Mouse (Mus musculus) spleen, adult 2 months (tissue): ENCODE measurements around the gene Il10.

Experiments used
- CTCF ChIP-seq: fragments of 200-500 bp; IDR thresholded peaks from 2 replicates; pipeline ENCODE4 v1.5.1; 2011; ENCODE audit warnings: mild to moderate bottlenecking, inconsistent platforms; ENCODE audit not compliant: insufficient read depth, insufficient read length, insufficient replicate concordance; ENCODE audit errors: extremely low read depth
- POLR2A ChIP-seq: fragments of 200-500 bp; IDR thresholded peaks from 2 replicates; pipeline ENCODE4 v1.6.1; 2011; ENCODE audit warnings: low read depth, low read length, inconsistent platforms

- TF ChIP-seq CTCF = no peak
- TF ChIP-seq POLR2A = no peak
Measured at GRCm38 (mm10) chr1:131019492-131020098, at the start of gene Il10.
